Mouse (Mus musculus): Measurements from ENCODE around the gene Clec16a. TPM values are rescaled to one million over a fixed set of nuclear protein-coding genes. Genes with fewer than 3 reads are reported as not detected.

The Clec16a gene
- polyA plus RNA-seq, 1 experiment: 6.3 TPM

GRCm38 (mm10) chr16:10668453-10668852, 123.3 kb downstream of the Clec16a start:
- TF ChIP-seq POLR2A (IDR thresholded peaks at IDR 0.05; ENCODE audit: borderline replicate concordance, control insufficient read depth, low read depth, low read length) (no peak), CTCF (IDR thresholded peaks at IDR 0.05; ENCODE audit: control insufficient read depth, insufficient read depth, low read length) (no peak)
- H3K4me3 ChIP-seq (replicated peaks; ENCODE audit: control insufficient read depth, low read depth, low read length): no peak overlapping the region
- no peaks in the 10 kb centered on the region; the same call in 1 of the 2 replicates for H3K4me1 ChIP-seq (ENCODE audit: control insufficient read depth, insufficient read depth, low read length)
- WGBS: 42% methylated on average over 8 of the region's 8 CpGs
- H3K27ac ChIP-seq (ENCODE audit: control insufficient read depth, insufficient read depth, low read depth, low read length, poor library complexity): no peak overlapping the region; the same call in 1 of the 2 replicates

- TF ChIP-seq POLR2A (IDR thresholded peaks at IDR 0.05; ENCODE audit: borderline replicate concordance, control insufficient read depth, low read depth, low read length): no peak
- TF ChIP-seq CTCF (IDR thresholded peaks at IDR 0.05; ENCODE audit: control insufficient read depth, insufficient read depth, low read length): no peak
- 79% methylated on average over 7 of the region's 7 CpGs for WGBS
- H3K4me1 ChIP-seq (ENCODE audit: control insufficient read depth, insufficient read depth, low read length): no peaks in the 10 kb centered on the region; the same call in 1 of the 2 replicates
- no peak overlapping the region for H3K4me3 ChIP-seq (replicated peaks; ENCODE audit: control insufficient read depth, low read depth, low read length)
- peak overlapping the region; percentile 37; the same call in 1 of the 2 replicates for H3K27ac ChIP-seq (ENCODE audit: control insufficient read depth, insufficient read depth, low read depth, low read length, poor library complexity)
Measured at GRCm38 (mm10) chr16:10668991-10669703, 124.0 kb downstream of the Clec16a start.

- H3K4me3 ChIP-seq (replicated peaks; ENCODE audit: control insufficient read depth, low read depth, low read length): no peak overlapping the region
- WGBS: 72% methylated on average over 3 of the region's 3 CpGs
- H3K4me1 ChIP-seq (ENCODE audit: control insufficient read depth, insufficient read depth, low read length): peaks cover under 1% of the 10 kb centered on the region; the same call in 1 of the 2 replicates
- no peak for TF ChIP-seq CTCF (IDR thresholded peaks at IDR 0.05; ENCODE audit: control insufficient read depth, insufficient read depth, low read length)
- TF ChIP-seq POLR2A (IDR thresholded peaks at IDR 0.05; ENCODE audit: borderline replicate concordance, control insufficient read depth, low read depth, low read length): no peak
- no peak overlapping the region for H3K27ac ChIP-seq (ENCODE audit: control insufficient read depth, insufficient read depth, low read depth, low read length, poor library complexity)
Measured at GRCm38 (mm10) chr16:10669936-10670335, 124.8 kb downstream of the Clec16a start.

GRCm38 (mm10) chr16:10672490-10672889, 127.4 kb downstream of the Clec16a start:
- no peak for TF ChIP-seq POLR2A (IDR thresholded peaks at IDR 0.05; ENCODE audit: borderline replicate concordance, control insufficient read depth, low read depth, low read length)
- TF ChIP-seq CTCF (IDR thresholded peaks at IDR 0.05; ENCODE audit: control insufficient read depth, insufficient read depth, low read length): no peak
- Histone ChIP-seq H3K27ac (ENCODE audit: control insufficient read depth, insufficient read depth, low read depth, low read length, poor library complexity) (no peak overlapping the region), H3K4me3 (replicated peaks; ENCODE audit: control insufficient read depth, low read depth, low read length) (no peak overlapping the region), H3K4me1 (ENCODE audit: control insufficient read depth, insufficient read depth, low read length) (peaks cover 3% of the 10 kb centered on the region; the same call in 1 of the 2 replicates)

GRCm38 (mm10) chr16:10674020-10674419, 128.9 kb downstream of the Clec16a start:
- no peak overlapping the region for H3K27ac ChIP-seq (ENCODE audit: control insufficient read depth, insufficient read depth, low read depth, low read length, poor library complexity)
- TF ChIP-seq POLR2A (IDR thresholded peaks at IDR 0.05; ENCODE audit: borderline replicate concordance, control insufficient read depth, low read depth, low read length): no peak
- no peak for TF ChIP-seq CTCF (IDR thresholded peaks at IDR 0.05; ENCODE audit: control insufficient read depth, insufficient read depth, low read length)

GRCm38 (mm10) chr16:10674957-10675356, 129.8 kb downstream of the Clec16a start:
- 78% methylated on average over 2 of the region's 2 CpGs for WGBS
- Histone ChIP-seq H3K4me1 (ENCODE audit: control insufficient read depth, insufficient read depth, low read length) (peaks cover 3% of the 10 kb centered on the region; the same call in 1 of the 2 replicates), H3K27ac (ENCODE audit: control insufficient read depth, insufficient read depth, low read depth, low read length, poor library complexity) (no peak overlapping the region), H3K4me3 (replicated peaks; ENCODE audit: control insufficient read depth, low read depth, low read length) (no peak overlapping the region)
- no peak for TF ChIP-seq POLR2A (IDR thresholded peaks at IDR 0.05; ENCODE audit: borderline replicate concordance, control insufficient read depth, low read depth, low read length)
- TF ChIP-seq CTCF (IDR thresholded peaks at IDR 0.05; ENCODE audit: control insufficient read depth, insufficient read depth, low read length): no peak

More at GRCm38 (mm10) chr16:10674020-10674419, 128.9 kb downstream of the Clec16a start:
- WGBS: 74% methylated on average over 2 of the region's 2 CpGs
- H3K4me1 ChIP-seq (ENCODE audit: control insufficient read depth, insufficient read depth, low read length): peaks cover 3% of the 10 kb centered on the region; the same call in 1 of the 2 replicates
- H3K4me3 ChIP-seq (replicated peaks; ENCODE audit: control insufficient read depth, low read depth, low read length): no peak overlapping the region

- Histone ChIP-seq H3K4me3 (replicated peaks; ENCODE audit: control insufficient read depth, low read depth, low read length) (no peak overlapping the region), H3K27ac (ENCODE audit: control insufficient read depth, insufficient read depth, low read depth, low read length, poor library complexity) (no peak overlapping the region), H3K4me1 (ENCODE audit: control insufficient read depth, insufficient read depth, low read length) (peaks cover 3% of the 10 kb centered on the region; the same call in 1 of the 2 replicates)
- 80% methylated on average over 1 of the region's 1 CpGs for WGBS
- TF ChIP-seq POLR2A (IDR thresholded peaks at IDR 0.05; ENCODE audit: borderline replicate concordance, control insufficient read depth, low read depth, low read length) (no peak), CTCF (IDR thresholded peaks at IDR 0.05; ENCODE audit: control insufficient read depth, insufficient read depth, low read length) (no peak)
Measured at GRCm38 (mm10) chr16:10675612-10676011, 130.5 kb downstream of the Clec16a start.

- H3K4me1 ChIP-seq (ENCODE audit: control insufficient read depth, insufficient read depth, low read length): peaks cover 3% of the 10 kb centered on the region; the same call in 1 of the 2 replicates
- 8% methylated on average over 3 of the region's 3 CpGs for WGBS
- no peak for TF ChIP-seq POLR2A (IDR thresholded peaks at IDR 0.05; ENCODE audit: borderline replicate concordance, control insufficient read depth, low read depth, low read length)
- TF ChIP-seq CTCF (IDR thresholded peaks at IDR 0.05; ENCODE audit: control insufficient read depth, insufficient read depth, low read length): no peak
- no peak overlapping the region for H3K27ac ChIP-seq (ENCODE audit: control insufficient read depth, insufficient read depth, low read depth, low read length, poor library complexity)
- no peak overlapping the region for H3K4me3 ChIP-seq (replicated peaks; ENCODE audit: control insufficient read depth, low read depth, low read length)
Measured at GRCm38 (mm10) chr16:10676461-10677066, 131.4 kb downstream of the Clec16a start.
